Mouse (Mus musculus) megakaryocyte, adult 5-6 weeks (primary cell): ENCODE measurements around the gene Arhgef7. TPM values are rescaled to one million over a fixed set of nuclear protein-coding genes. Genes with fewer than 3 reads are reported as not detected.
"Not testable (repeated sequence)": the region's sequence is repeated elsewhere in the genome, so short reads cannot be mapped to it uniquely, and the experiment has no call there.

Experiments used
- ATAC-seq: 2 replicates; pipeline ENCODE4 v1.8.0; 2016; ENCODE audit warnings: mild to moderate bottlenecking, inconsistent platforms; ENCODE audit not compliant: poor library complexity, severe bottlenecking
- total RNA-seq, 2 experiments: library from RNA; stranded (forward) in 1 of 2; stranded (reverse) in 1 of 2; fragments of 153-499, 151-499 nt in 1 of 2; fragments of 221-1000, 200-1000 nt in 1 of 2; gene quantifications; 2 replicates each; pipeline versions ENCODE4 v1.2.3 to v1.2.4; 2015 to 2017

Arhgef7 gene
- total RNA-seq, 2 experiments from 2014 or later = 25.0 to 48.5 TPM

DNA sequence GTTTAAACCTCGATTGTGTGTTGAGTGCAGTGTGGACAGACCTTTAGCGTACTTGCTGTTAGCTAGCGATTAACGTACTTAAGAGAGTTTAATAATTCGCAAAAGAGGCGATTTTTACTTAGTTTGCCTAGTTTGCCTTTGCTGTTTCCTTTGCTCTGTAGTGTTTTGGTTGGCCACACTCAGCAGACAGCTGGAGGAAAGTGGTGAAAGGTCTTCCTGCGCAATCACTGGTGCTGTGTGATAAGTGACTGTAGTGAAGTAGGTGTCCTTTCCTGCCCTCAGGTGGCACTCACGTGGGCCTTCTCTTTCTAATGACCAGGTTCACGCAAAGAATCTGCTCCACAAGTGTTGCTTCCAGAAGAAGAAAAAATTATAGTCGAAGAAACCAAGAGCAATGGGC lies 103.7 kb downstream of the Arhgef7 start:
- ATAC-seq = no peak

DNA sequence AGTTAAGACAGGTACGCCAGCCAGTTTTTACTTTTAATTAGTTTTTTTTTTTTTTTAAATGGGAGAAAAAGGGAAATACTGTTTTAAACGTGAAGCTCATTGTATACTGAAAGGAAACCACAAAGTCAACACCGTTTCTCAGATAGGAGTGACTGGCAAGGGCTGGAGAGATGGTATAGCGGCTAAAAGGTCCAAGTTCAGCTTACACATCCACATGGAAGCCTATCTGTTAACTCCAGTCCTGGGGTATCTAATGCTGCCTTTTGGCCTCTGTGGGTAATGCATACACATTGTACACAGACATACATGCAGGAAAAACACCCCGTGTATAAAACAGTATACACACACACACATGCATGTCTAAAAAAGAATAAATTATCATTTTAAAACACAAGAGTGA lies 104.4 kb downstream of the Arhgef7 start:
- no peak for ATAC-seq

DNA sequence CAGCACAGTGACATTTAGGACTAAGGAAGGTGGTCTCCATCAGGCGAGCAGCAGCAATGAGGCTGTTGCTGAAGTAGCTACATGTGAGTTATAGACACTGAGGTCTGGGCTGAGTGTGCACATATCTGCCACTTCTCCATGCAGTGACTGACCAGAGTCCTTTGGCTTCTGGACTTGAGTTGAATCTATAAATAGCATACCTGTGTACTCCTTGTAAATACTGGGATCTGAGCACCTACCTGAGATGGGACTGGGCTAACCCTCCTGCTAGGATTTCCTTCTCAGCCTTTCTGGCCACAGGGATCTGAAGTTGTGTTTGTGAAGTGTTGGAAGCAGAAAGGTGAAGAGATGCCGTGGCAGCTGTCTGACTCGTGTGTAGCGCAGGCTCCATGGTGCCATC lies 105.6 kb downstream of the Arhgef7 start:
- no peak for ATAC-seq

DNA sequence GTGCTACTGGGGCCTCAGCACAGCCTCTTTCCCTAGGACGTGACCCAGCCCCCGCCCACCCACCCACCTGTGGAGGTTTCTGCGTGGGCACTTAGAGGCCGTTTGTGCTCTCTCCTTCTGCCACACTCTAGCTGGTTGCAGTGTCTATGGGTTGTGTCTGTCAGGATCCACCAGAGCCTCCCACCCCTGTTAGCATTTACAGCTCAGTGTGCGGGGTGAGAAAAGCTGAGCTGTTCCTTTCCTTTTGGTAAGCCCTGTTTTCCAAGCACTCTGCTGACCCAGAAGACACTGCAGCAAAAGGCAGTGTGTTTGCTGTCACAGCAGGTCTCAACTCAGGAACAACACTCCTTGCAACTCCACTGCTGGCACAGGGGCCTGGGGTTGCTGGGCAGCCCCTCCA lies 106.7 kb downstream of the Arhgef7 start:
- ATAC-seq = no peak

DNA sequence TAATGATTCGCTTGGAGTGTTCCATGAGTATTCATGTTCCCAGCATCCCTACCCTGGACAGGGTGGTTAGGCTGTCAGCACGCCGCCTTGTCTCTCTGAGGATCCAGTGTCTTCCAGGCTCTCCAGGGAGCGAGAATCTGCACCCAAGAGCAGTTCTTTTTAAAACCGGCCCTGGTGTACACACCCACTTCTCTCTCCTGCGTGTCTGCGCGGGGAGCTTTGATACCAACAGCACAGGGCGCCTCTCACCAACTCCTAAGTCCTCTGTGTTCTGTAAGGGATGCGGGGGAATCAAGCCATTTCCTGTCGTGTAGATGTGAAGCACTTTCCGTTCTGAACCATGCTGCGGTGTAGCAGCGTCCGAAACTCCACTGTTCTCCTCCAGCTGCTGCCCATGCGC lies 107.2 kb downstream of the Arhgef7 start:
- no peak for ATAC-seq

DNA sequence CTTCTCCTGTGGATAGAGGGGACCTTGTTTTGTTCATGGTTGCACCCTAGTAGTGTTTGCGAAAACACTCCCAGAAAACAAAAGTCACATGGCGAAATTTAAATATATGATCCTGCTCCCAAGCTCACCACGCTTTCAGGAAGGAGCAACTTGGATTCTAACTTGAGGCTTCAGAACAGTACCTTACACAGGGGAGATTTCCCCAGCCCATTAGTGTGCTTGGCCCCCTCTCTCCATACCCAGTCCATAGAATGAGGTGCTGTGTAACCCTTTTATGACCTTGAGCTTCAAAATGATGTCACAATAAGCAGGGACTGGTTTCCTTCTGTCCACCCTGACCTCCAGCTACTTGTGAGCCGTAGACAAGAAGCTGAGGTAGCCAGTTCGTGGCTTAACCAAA lies 112.7 kb downstream of the Arhgef7 start, which contains the start of gene Tex29:
TSS of gene Tex29 (plus strand) at position 301 of the 400 bp plus-strand sequence.
- ATAC-seq = no peak

DNA sequence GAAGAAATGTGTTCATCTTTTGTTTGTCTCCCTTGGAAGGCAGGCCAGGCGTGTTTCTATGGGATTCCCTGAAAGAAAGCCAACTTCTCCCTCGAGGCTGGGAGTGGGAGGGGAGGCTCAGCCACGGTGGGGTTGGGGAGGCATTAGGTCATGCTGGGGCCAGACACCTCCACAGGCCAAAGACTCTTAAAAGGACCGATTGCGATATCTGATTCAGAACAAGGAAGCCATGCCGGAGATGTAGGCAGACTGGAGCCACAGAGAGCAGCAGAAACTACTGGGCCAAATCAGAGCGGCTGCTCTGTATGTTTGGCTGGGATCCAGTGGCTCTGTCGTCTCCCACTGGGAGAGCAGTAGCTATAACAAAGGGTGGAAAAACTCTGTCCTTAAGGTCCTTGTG lies 114.0 kb downstream of the Arhgef7 start:
- no peak for ATAC-seq

DNA sequence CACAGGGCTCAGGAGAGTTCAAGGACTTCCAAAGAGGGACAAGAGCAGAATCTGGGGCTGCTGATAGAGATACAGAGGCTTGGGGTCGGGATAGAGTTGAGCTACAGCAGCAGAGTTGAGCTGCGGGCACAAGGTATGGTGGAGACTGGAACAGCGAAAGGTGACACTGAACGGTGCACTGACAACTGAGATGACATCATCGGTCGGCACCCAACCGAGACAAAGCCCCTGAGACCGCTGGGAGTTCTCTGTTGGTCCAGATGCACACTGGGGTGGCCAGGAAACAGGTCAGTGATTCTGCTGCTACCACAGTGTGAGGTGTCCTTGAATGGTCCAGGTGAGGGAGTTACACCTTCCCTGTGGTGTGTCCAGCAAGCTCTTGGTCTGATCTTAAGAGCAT lies 115.2 kb downstream of the Arhgef7 start:
- ATAC-seq = no peak

DNA sequence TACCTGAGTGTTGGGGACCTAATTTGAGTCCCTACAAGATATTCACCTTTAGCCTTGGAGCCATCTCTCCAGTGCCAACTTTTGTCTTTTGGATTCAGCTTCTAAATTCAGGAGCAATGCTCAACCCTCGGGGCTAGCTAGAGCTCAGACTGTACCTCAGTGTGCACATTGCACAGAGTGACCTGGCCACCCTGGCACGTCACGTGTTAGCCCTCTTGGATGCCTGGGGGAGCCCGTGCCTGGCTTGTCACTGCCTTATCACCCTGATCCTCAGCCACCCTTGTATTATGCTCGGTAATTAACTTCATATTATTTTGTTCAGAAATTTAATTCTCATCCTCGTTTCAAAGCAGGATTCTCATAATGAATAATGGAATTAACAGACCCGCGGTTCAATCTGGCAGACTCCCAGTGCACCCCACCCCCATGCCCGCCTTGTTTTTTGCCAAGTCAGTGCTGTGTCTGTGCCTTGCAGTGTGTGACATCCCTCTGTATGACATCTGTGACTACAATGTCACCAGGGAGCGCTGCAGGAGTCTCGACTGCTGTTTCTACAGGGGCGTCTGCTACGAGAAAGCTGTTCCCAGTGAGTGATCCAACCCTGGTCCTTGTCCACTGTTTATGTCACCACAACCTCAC lies 116.3 kb downstream of the Arhgef7 start:
- no peak for ATAC-seq

DNA sequence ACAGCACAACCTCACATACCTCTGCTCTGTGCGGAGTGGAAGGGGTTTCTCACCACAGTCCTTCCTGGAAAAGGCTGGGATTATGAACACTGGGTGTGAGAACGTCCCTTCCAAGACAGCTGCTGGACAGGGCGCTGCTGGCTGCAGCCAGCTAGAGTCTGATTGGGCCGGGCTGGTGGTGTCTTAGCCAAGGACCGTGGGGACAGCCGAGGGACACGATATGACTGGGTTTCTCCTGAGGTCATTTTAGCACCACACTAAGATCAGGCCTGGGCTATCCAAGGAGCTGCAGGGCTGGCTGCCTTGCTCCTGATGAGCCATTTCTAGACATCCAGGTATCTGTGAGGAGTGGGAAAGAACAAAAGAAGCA lies 116.8 kb downstream of the Arhgef7 start:
- ATAC-seq = no peak

DNA sequence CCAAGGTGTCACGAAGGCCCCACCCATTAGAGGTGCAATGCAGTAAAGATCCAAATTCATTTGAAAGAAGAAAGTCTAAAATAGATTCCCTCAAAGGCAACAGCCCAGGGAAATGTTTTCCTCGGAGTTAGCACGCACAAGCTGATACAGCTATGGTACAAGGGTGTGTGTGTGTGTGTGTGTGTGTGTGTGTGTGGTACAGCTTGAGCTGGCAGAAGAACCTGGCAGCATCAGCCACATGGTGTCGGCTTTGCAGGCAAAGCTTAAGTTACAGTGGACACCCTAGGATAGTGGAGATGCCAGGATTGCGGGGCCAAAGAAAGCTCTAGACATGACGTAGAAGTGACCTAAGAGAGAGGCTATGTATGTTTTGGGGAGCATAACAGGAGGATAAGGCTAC lies 119.3 kb downstream of the Arhgef7 start:
- ATAC-seq = no peak

DNA sequence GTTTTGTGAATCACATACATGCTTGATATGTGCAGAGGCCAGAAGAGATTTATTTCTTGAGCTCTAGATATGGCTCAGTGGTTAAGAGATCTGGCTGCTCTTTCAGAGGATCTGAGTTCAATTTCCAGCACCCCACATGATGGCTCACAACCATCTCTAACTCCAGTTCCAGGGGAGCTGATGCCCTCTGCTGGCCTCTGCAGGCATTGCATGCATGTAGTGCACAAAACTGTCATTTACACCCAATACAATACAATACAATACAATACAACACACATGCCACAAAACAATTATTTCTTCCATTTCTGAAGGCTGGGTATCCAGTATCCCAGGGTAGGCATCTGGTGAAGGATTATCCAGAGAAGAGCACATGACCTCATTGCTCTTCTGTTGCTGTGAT lies 140.3 kb downstream of the Arhgef7 start:
- ATAC-seq = no peak

DNA sequence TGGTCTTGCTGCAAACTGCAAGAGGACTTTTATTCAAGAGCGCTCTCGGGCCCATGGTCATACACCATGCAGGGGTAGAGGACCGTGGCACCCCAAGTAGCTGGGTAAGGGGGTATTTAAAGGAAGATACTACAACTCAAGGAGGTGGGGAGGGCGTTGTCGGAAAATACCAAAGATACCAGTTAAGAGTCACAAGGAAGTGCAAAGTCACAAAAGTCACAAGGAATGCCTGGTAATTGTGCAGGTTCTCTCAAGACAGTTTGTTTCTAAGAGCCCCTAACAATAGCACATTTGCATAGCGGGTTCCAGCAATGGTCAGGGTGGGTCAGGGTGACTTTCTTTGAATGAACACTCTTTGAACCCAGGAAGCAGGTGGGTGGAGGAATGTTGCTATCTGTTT lies 146.7 kb downstream of the Arhgef7 start:
- not testable (repeated sequence) for ATAC-seq

DNA sequence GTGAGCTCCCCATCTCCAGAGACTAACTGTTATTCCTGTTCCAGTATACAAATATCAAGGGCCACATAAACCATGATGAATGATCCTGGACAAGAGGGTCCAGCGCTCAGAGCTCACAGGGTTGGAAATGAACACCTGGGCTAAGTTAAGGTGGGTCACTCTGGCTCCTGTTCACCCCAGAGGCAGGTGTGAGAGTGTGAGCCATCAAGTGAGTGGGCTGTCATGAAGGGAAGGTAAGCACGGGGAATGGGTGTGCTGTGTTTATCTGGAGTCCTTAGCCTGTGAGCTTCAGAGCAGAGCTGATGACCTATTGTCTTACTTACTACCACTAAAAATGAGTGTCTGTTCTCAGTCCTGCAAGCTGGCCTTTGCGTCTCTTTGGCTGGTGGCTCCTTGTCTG lies 157.1 kb downstream of the Arhgef7 start:
- no peak for ATAC-seq

Other genes with a start within 250 kb of the Arhgef7 start
- gene Rab20, start 249.0 kb upstream of the Arhgef7 start, total RNA-seq (2015) = 2.5 and 3.5 TPM in 2 replicates
- 3.3 and 7.7 TPM in 2 replicates for gene Rab20, start 249.0 kb upstream of the Arhgef7 start, total RNA-seq (2017)
- 39.8 and 53.9 TPM in 2 replicates for gene Naxd, start 230.2 kb upstream of the Arhgef7 start, total RNA-seq (2015)
- 45.7 and 58.1 TPM in 2 replicates for gene Naxd, start 230.2 kb upstream of the Arhgef7 start, total RNA-seq (2017)
- 17.2 and 20.7 TPM in 2 replicates for gene Cars2, start 176.9 kb upstream of the Arhgef7 start, total RNA-seq (2015)
- gene Cars2, start 176.9 kb upstream of the Arhgef7 start, total RNA-seq (2017) = 23.3 and 25.5 TPM in 2 replicates
- gene Ing1, start 172.2 kb upstream of the Arhgef7 start, total RNA-seq (2015) = 42.5 and 42.9 TPM in 2 replicates
- gene Ing1, start 172.2 kb upstream of the Arhgef7 start, total RNA-seq (2017) = 47.4 and 55.3 TPM in 2 replicates
- gene Ankrd10, start 92.0 kb upstream of the Arhgef7 start, total RNA-seq (2015) = 32.8 and 37.5 TPM in 2 replicates
- 27.2 and 29.4 TPM in 2 replicates for gene Ankrd10, start 92.0 kb upstream of the Arhgef7 start, total RNA-seq (2017)
- not detected in 2 replicates for gene 1700016D06Rik, start 26.7 kb upstream of the Arhgef7 start, total RNA-seq (2015)
- gene 1700016D06Rik, start 26.7 kb upstream of the Arhgef7 start, total RNA-seq (2017) = not detected in 2 replicates
- gene Tex29, start 112.8 kb downstream of the Arhgef7 start, total RNA-seq (2015) = not detected in 2 replicates
- not detected in 2 replicates for gene Tex29, start 112.8 kb downstream of the Arhgef7 start, total RNA-seq (2017)